Mouse (Mus musculus) C2C12 (cell line): ENCODE results near the gene H2-Aa. TPM values are rescaled to one million over a fixed set of nuclear protein-coding genes. Genes with fewer than 3 reads are reported as not detected.

Experiments used
- H3K27me3 ChIP-seq: one replicate; pipeline ENCODE4 v1.6.1; 2011; ENCODE audit not compliant: control insufficient read depth, insufficient read depth, insufficient read length
- H3K36me3 ChIP-seq: one replicate; pipeline ENCODE4 v1.6.1; 2011; ENCODE audit not compliant: control insufficient read depth, insufficient read depth
- H3K4me3 ChIP-seq: one replicate; pipeline ENCODE4 v1.5.1; 2011; ENCODE audit warnings: mild to moderate bottlenecking, control low read depth; ENCODE audit not compliant: poor library complexity, insufficient read depth, severe bottlenecking
- H3K79me2 ChIP-seq: one replicate; pipeline ENCODE4 v1.6.1; 2011; ENCODE audit not compliant: control insufficient read depth, insufficient read depth
- H3K79me3 ChIP-seq: one replicate; pipeline ENCODE4 v1.6.1; 2011; ENCODE audit warnings: low read depth, control low read depth
- H3ac ChIP-seq: one replicate; pipeline ENCODE3; 2011; ENCODE audit warnings: low read depth; ENCODE audit not compliant: control insufficient read depth, insufficient read length
- CEBPB ChIP-seq: IDR thresholded peaks from one replicate; pipeline ENCODE4 v1.6.1; 2011; ENCODE audit warnings: low read depth, mild to moderate bottlenecking, control low read depth, moderate library complexity
- CTCF ChIP-seq: IDR thresholded peaks from one replicate; pipeline ENCODE4 v1.5.1; 2011; ENCODE audit not compliant: control insufficient read depth, insufficient read depth, insufficient read length
- FOSL1 ChIP-seq: IDR thresholded peaks from one replicate; pipeline ENCODE4 v1.8.0; 2011; ENCODE audit warnings: mild to moderate bottlenecking, low read length; ENCODE audit not compliant: poor library complexity, insufficient read depth, severe bottlenecking
- MAX ChIP-seq: IDR thresholded peaks from one replicate; pipeline ENCODE4 v1.6.1; 2011; ENCODE audit warnings: mild to moderate bottlenecking, control low read depth
- MYOD1 ChIP-seq: IDR thresholded peaks from one replicate; pipeline ENCODE4 v1.6.1; 2011; ENCODE audit warnings: low read depth; ENCODE audit not compliant: control insufficient read depth, insufficient read length
- MYOG ChIP-seq: IDR thresholded peaks from one replicate; pipeline ENCODE4 v1.6.1; 2011; ENCODE audit not compliant: control insufficient read depth, insufficient read length; ENCODE audit errors: extremely low read depth
- USF1 ChIP-seq: IDR thresholded peaks from one replicate; pipeline ENCODE4 v1.6.1; 2011; ENCODE audit warnings: low read depth, mild to moderate bottlenecking, control low read depth, moderate library complexity
- polyA plus RNA-seq: library from polyadenylated mRNA; unstranded; fragments of >200 nt; fragmentation: generic; extraction: Trizol; gene quantifications from one replicate; pipeline ENCODE4 v1.2.1, GENCODE M21; 2012; ENCODE audit warnings: missing spikeins

Gene H2-Aa
- polyA plus RNA-seq, 1 experiment, result not detected

DNA sequence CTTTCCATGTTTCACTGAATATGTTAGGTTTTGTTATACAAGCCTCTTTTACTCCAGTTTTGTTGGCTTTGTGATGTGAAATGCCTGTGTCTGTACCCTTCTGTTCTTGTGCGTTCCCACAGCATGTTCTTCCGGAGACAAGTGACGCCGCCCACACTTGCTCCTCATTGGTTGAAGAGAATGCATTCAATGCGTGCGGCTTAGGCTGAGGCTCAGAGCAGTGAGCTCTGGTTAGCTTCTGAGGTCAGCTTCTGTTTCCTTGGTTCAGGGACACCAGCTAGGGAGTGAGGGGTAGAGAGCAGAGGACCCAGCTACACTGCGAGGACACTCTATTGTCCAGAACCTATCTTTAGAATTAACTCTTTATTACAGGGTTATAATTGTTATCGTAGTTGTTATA lies 4.0 kb upstream of the H2-Aa start:
- H3K4me3 ChIP-seq, result no peak overlapping the region
- no peak overlapping the region for H3ac ChIP-seq
- H3K27me3 ChIP-seq, result peaks cover 13% of the 10 kb centered on the region
- no peaks in the 10 kb centered on the region for H3K36me3 ChIP-seq
- H3K79me3 ChIP-seq, result no peaks in the 10 kb centered on the region
- no peaks in the 10 kb centered on the region for H3K79me2 ChIP-seq
- TF ChIP-seq FOSL1, result no peak
- TF ChIP-seq MYOD1, result no peak
- no peak for TF ChIP-seq MYOG
- TF ChIP-seq USF1, result no peak
- no peak for TF ChIP-seq CEBPB
- TF ChIP-seq CTCF, result no peak
- TF ChIP-seq MAX, result no peak

- no peak overlapping the region for H3K4me3 ChIP-seq
- TF ChIP-seq CEBPB, result no peak
- no peak for TF ChIP-seq MYOD1
- no peak for TF ChIP-seq CTCF
- TF ChIP-seq MYOG, result no peak
- no peak for TF ChIP-seq MAX
- TF ChIP-seq FOSL1, result no peak
- no peak for TF ChIP-seq USF1
- no peaks in the 10 kb centered on the region for H3K79me3 ChIP-seq
- no peaks in the 10 kb centered on the region for H3K36me3 ChIP-seq
- no peak overlapping the region for H3ac ChIP-seq
- H3K27me3 ChIP-seq, result peaks cover 8% of the 10 kb centered on the region
- no peaks in the 10 kb centered on the region for H3K79me2 ChIP-seq
Observed at GRCm38 (mm10) chr17:34288131-34288530, 508 bp upstream of the H2-Aa start.

- H3K4me3 ChIP-seq, result no peak overlapping the region
- H3K79me2 ChIP-seq, result no peaks in the 10 kb centered on the region
- H3K36me3 ChIP-seq, result no peaks in the 10 kb centered on the region
- no peak overlapping the region for H3ac ChIP-seq
- TF ChIP-seq MAX (no peak), FOSL1 (no peak), USF1 (no peak), MYOD1 (no peak), CEBPB (no peak), MYOG (no peak), CTCF (no peak)
- H3K27me3 ChIP-seq, result peaks cover 5% of the 10 kb centered on the region
- no peaks in the 10 kb centered on the region for H3K79me3 ChIP-seq
Observed at GRCm38 (mm10) chr17:34286999-34287398, 624 bp downstream of the H2-Aa start.

DNA sequence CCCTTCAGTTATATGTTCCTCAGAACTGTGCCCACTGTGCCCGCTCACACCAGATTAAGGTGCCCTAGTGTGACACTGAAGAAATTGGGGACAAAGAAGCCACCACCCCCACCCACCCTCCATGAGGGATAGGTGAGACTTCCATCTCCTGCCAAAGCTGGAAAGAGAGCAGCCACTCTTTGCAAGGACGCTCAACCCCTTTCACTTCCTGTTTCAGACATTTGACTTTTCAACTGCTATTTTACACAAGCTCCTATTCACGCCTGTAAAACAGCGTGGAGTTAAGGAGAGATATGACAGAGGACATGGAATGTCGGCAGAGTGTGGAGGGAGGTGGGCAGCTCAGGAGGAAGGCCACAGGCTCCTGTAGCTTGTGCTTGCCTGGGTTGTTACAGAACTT lies 1.1 kb downstream of the H2-Aa start:
- no peaks in the 10 kb centered on the region for H3K36me3 ChIP-seq
- H3K4me3 ChIP-seq, result no peak overlapping the region
- no peaks in the 10 kb centered on the region for H3K79me2 ChIP-seq
- H3ac ChIP-seq, result no peak overlapping the region
- no peaks in the 10 kb centered on the region for H3K79me3 ChIP-seq
- TF ChIP-seq USF1, result no peak
- TF ChIP-seq CEBPB, result no peak
- no peak for TF ChIP-seq MYOD1
- TF ChIP-seq CTCF, result no peak
- TF ChIP-seq MYOG, result no peak
- no peak for TF ChIP-seq FOSL1
- no peak for TF ChIP-seq MAX
- H3K27me3 ChIP-seq, result peaks cover 5% of the 10 kb centered on the region

- TF ChIP-seq USF1 (no peak), MYOD1 (no peak), FOSL1 (no peak), CEBPB (no peak), MYOG (no peak), CTCF (no peak), MAX (no peak)
- no peaks in the 10 kb centered on the region for H3K79me2 ChIP-seq
- H3K27me3 ChIP-seq, result peaks cover 5% of the 10 kb centered on the region
- H3K36me3 ChIP-seq, result no peaks in the 10 kb centered on the region
- H3K79me3 ChIP-seq, result no peaks in the 10 kb centered on the region
- H3K4me3 ChIP-seq, result no peak overlapping the region
- no peak overlapping the region for H3ac ChIP-seq
Observed at GRCm38 (mm10) chr17:34285848-34286247, 1.8 kb downstream of the H2-Aa start.

GRCm38 (mm10) chr17:34285371-34285770 lies 2.3 kb downstream of the H2-Aa start:
- H3K4me3 ChIP-seq, result no peak overlapping the region
- no peaks in the 10 kb centered on the region for H3K79me2 ChIP-seq
- H3K36me3 ChIP-seq, result no peaks in the 10 kb centered on the region
- H3K27me3 ChIP-seq, result peaks cover 5% of the 10 kb centered on the region
- H3K79me3 ChIP-seq, result no peaks in the 10 kb centered on the region
- no peak for TF ChIP-seq CEBPB
- TF ChIP-seq MYOG, result no peak
- no peak for TF ChIP-seq FOSL1
- no peak for TF ChIP-seq MAX
- no peak overlapping the region for H3ac ChIP-seq
